Mouse (Mus musculus) left cerebral cortex, postnatal 4 days (tissue): ENCODE results near the gene Cntn4. TPM values are rescaled to one million over a fixed set of nuclear protein-coding genes. Genes with fewer than 3 reads are reported as not detected.

ENCODE experiments used
- DNase-seq: peaks from one replicate; pipeline ENCODE4 v3.0.0-alpha.2; 2022
- intact Hi-C: fragments of 180-260 bp; cut with DNase I; formaldehyde crosslinking; loops from one replicate; pipeline ENCODE4 v1.15.1; 2025
- total RNA-seq, 2 experiments: library from RNA; stranded (reverse); gene quantifications; 2 replicates each; pipeline ENCODE4 v1.2.3; 2021

Cntn4 gene
- total RNA-seq, 2 experiments from 2014 or later = 31.4 to 36.3 TPM

DNA sequence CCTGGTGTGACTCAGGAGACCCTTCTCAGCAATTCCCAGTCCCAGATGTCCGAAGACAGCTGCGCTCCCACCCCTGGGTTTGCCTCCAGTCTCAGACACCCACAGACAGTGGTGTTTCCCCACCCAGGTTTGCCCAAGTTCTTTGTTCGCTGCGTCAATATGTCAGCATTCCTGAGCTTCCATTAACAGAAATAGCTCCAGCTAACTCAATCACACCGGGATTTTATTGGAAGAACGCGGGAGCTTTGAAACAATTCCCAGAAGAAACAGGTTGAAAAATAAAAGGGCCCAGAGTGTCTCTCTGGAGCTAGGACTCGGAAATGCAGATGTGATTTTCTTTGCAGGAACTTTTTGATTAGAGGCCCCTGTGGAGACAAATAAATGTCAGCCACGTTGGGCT, 916.3 kb downstream of the Cntn4 start:
- intact Hi-C loops = no loop called here
- no peak for DNase-seq

DNA sequence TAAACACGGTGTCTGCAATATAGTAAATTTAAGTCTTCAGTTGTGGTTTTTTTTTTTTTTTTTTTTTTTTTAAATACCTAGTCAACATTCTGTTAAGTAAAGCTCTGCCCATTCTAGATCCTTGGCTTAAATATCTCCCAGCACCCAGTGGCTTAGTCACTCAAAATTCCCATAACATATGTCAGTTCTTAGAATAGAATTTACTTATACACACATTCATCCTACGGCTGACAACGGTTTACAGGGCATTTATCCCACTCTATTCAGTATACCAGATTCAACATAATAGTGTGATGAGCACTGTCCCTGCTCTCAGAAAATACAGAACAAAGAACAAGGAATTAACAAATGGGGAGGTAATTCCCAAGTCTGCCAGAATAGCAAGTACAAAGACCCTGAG, 939.6 kb downstream of the Cntn4 start:
- no peak for DNase-seq
- intact Hi-C loops = no loop called here

DNA sequence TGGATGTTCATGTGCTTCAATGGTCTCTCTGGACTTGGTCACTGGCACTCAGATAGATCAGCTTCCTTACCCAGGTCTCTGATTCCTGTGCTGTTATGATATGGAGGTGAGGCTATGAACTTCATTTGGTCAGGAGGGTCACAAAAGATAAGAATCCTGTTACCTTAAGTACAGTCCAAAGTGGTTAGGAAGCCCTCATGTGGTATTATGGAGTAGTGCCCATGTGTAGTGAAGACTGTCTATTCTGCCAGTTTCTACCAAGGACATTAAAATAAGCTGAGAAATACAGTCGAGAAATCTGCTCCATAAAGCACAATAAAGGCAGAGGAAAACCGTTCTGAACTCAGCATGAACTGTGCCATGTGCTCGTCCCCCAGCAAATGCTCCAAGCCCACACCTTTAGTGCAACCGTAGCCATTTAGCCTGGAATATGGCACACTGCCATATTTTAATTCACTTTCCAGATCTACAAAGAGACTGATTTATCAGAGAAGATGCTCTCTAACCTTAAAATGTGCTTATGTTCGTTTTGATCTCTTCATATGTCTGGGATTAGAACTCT, 943.8 kb downstream of the Cntn4 start:
- no peak for DNase-seq
- intact Hi-C loops = no loop called here

DNA sequence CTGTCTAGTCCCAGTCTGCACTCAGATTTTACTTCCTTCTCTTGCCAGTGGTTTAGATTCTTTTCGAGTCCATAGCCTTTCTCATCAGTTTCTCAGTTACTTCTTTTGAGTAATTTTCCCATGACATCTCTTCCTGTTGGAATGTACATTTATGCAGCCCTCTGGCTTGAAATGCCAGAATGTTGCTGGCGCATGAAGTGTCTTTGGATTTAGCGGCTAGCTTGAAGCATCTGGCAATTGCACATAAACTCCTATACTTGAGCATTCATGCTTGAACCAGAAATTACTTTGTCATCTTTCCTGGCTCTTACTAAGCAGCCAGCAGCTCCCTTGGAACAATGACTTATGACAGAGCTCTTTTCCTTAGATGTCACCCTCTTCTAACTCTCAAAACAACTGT, 965.6 kb downstream of the Cntn4 start:
- DNase-seq = no peak
- intact Hi-C loops = no loop called here

DNA sequence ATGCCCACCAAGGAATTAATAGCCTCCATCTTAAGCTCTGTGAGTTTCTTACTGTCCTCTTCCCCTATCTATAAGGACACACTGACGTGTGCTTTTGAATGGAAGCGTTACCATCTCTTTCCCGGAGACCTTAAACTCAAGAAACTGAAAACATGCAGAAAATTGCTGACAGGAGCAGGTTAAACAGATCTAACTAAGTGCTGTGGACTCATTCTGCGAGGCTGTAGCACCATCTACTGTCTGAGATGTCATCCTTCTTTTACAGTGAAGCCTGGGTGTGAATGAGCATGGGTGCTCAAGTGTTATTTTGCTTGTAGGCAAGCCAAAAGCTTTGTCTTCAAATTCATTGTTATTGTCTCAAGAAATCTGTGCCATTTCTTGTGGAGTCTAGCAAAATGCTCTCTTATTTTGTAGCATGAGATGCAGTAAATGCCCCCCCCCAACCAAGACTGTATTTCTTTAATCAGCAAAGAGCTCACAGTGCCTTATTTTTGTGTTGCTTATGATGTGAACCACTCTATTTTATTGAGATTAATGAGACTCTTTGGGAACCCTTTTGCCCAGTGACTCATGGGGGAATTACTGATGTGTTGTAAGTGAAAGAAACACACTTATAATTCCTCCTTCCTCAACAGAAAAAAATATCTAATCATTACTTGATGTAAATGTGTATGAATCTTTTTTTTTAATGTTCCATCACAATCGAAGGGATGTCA, 968.2 kb downstream of the Cntn4 start:
- DNase-seq = peak; percentile 54
- intact Hi-C loops = no loop called here

DNA sequence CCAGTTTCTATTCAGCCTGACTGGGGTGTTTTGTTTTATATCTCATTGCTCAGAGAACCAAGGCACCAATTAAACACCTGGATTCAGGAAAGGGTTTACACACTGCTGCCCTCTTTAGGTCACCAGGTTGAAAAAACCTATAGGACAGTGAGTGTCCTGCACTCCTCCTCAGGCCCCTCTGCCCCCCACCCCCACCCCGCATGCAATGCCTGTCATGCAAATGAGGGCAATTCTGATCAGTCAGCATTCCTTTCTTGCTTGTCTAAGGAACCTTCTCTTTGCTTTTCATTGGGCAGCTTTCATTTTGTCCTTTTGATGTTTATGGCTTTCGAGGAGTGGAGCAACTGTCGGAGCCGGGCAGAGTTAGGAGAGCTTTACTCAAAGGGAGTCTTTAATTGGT, 969.5 kb downstream of the Cntn4 start:
- DNase-seq = no peak
- intact Hi-C loops = no loop called here

DNA sequence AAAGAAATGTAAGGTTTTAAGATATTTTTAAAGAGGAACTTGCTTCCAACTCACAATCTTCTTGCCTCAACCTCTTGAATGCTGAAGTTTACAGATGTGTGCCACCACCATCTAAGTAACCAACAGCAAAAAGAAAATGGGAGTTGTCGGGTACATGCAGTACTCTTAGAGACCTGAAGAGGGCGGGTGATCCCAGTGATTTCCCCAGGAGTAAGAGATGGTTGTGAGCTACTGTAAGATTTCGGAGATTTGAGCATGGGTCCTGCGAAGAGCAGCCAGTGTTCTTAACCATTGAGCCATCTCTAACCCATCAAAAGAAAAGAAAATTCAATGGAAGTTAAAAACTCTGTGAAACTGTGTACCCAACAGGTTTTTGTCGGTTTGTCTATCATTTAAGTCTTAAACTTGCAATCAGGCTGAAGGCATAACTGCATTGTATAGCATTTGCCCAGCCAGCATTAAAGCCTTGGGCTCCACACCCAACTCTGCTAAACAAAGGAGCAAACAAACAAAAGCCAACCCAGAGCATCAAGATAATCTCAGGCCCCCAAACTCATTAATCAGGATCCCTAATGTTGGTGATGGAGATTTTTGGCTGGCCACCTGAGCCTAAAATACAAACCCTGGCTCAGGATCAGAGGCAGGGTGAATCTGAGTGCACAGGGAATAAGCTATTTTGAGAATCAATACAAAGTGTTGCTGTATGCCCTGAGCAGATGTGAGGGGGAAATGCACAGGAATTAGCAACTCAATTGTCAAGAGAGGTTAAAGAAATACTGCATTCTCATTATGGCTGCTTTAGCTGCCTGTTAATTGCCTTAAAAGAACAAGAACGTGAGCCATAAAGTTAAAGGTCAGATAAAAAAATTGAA, 986.6 kb downstream of the Cntn4 start:
- intact Hi-C loops = no loop called here
- peak; percentile 32 for DNase-seq

DNA sequence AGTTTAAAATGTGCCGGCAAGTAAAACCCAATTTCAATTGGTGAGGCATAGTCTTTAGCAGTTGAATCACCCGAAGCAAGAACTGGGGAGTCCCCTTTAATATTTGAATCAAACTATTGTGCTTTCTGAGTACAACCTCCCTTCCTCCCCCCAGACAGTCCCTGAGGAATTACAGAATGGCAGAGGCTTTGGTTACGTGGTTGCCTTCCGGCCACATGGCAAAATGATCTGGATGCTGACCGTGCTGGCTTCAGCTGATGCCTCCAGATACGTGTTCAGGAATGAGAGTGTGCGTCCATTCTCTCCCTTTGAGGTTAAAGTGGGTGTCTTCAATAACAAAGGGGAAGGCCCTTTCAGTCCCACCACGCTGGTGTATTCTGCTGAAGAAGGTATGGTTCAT, 998.1 kb downstream of the Cntn4 start:
- intact Hi-C loops = no loop called here
- no peak for DNase-seq

DNA sequence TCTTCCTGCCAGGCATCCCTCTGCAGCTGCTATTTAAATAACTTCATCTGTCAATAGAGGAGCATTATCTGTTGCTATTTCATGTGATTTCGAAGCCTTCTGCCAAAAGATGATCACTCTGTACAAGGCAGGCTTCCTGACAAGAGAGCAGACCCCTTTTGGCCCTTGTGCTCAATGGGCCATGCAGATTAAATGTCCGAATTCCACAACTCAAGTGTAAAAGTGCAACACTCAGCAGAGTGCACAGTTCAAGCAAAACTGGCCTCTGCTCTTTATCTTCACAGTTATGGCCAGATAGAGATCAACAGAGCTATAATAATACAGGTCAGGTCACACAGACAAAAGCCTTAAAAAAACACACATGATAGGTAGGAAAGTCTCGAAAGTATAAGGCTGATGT, 1024.5 kb downstream of the Cntn4 start:
- no peak for DNase-seq
- intact Hi-C loops = no loop called here

DNA sequence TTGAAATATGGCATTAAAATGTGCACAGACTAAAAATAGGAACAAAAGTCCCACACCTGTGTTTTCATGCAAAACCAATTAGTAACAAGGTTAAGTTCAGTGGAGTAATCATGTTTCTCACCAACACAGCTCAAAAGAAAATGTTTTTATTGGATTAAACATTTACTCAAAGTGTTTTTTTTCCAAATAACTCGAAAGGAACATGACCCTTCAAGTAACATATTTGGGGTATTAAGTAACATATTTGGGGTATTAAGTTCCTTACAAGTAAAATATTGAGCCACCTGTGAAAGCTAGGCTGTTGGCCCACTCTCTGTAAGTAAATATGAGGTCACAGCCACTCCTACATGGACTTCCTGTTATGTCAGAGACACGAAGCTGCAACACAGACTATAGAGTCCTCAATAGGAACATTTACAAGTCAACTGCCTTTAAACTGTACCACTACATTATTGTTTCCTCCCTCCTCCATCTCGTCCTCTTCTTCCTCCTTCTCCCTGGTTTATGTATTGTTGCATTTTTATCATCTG, 1028.1 kb downstream of the Cntn4 start:
- DNase-seq = no peak
- intact Hi-C loops = no loop called here

DNA sequence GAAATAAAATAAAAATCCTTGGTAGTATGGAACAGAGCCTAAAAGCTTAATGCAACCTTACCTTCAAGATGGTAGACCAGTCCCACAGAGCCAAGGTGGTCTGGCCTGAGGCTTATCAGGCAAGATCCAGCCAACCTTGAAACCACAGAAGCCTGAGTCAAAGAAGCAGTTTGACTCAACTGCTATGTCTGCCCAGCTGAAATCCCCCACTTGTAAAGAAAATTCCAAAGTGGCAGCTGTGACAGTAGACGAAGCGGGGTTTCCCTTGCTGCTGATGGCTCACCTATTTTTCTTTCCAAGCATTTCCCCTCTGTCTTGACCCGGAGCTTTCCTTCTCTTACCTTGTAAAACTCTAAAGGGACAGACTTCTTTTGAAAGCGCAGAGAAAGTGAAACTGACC, 1048.2 kb downstream of the Cntn4 start:
- intact Hi-C loops = no loop called here
- no peak for DNase-seq

DNA sequence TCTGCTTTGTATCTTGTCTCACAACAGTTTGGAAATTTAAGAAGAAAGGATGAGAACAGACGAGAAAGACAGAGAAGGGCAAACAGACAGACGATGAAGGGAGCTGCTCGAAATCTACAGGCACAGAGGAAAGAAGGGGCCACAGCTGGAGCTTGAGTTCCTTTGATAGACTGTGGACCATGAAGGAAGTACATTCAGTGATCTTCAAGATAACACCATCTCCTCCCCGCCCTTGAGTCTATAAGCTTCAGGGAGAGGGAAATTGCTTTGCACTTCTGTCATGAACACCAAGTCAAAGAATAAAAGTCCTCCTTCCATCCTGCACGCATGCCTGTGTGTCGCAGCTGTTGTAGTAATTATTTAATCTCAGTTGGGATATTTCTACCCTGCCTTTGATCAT, 1048.6 kb downstream of the Cntn4 start:
- DNase-seq = no peak
- intact Hi-C loops = no loop called here

DNA sequence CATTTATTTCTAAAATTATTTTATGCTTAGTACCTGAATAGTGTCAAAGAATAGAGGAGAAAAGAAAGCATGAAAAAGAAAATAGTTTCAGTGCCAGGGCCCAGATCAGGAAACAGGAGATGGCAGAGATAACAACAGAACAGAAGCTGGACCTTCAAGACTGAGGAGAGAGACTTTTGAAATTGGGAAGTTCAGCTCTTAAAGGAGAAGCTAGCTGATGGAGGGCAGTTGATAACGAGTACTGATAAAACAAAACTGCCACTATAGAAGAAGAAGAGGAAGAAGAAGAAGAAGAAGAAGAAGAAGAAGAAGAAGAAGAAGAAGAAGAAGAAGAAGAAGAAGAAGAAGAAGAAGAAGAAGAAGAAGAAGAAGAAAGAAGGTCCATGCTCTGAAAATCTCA, 1050.2 kb downstream of the Cntn4 start:
- no peak for DNase-seq
- intact Hi-C loops = no loop called here

DNA sequence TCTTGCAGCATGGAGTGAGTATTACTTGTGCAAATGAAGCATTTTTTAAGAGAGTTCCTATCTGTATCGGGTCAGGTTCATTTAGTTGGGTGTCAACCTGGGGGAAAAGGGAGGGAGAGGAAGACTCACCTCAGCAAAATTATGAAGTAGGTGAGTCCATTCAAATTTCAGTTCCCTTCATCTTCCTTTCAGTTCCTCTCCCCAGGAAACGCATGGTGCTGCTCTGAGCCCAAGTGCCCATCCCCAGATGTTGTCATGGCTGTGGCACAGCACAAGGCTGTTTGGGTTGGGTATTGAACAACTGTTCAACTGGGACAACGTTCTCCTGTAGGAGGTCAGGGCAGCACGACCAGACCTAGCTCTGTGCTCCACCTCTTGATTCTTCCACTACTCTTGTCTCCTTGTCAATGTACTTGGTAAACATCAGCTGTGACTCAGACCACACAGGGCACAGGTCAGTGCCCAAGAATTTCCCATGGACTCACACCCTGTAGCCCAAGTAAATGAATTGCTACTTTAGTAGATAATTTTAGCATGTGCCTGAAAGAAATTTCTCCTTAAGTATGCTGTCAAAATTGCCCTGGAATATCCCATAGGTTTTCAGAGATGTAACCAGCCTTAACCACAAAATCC, 1052.3 kb downstream of the Cntn4 start:
- DNase-seq = no peak
- intact Hi-C loops = no loop called here

DNA sequence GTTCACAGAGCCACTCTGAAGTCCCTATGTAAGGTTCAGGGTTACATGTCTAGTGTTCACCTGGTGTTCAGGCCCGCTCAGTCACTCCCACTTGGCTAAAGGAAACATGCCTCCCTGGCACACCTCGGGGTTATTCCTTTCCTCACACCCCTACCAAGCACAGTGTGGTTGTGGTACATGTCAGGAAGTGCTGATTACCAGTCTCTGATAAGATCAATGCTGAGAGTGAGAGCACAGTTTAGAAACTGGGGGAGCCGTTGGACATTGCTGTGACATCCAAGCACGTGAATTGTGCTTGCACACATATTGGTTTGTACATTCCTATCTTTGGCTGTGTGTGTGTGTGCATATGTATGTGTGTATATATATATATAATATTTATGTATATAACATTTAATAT, 1055.1 kb downstream of the Cntn4 start:
- DNase-seq = no peak
- intact Hi-C loops = no loop called here

DNA sequence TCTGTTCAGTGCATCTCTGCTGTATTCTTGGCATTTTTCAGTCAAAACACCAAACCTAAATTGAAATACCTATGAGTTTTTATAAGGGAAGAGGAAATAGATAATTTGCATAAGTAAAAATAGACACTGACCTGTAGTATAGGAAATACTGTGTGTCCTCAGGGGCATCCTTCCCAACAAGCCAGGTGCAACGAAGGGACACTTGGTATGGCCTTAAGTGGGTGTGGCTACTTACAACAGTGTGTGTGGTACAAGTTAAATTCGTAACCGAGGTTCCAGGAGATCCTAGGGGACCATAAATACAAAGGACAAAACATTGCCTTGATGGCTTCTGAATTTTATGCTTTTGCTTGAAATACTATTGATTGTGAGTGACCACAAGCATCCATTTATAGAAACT, 1060.8 kb downstream of the Cntn4 start:
- intact Hi-C loops = no loop called here
- DNase-seq = no peak

DNA sequence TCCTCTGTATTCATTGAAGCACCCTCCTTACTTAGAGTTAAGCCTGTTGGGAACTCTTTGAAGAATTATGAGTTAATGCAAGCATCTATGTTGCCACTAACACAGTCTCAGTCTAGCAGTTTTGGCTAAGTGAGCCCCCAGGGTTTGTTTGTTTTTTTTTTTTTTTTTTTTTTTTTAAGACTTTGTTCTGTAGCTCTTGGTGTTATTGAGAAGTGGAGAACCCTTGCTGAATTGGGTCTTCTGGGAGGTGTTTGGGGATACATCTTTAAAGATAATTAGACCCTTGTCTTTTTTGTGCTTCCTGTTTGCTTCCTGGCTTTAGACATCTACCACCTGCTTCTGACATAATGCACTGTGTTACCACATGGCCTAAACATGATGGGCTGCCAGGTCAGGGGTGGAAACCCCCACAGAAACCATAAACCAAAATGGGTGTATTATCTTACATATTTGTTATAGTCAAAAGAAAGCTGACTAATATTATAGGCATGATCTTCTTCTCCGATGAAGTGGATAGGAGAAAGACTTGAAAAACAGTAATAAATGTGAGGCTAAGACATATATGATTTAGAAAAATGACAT, 1062.9 kb downstream of the Cntn4 start:
- DNase-seq = no peak
- intact Hi-C loops = no loop called here

DNA sequence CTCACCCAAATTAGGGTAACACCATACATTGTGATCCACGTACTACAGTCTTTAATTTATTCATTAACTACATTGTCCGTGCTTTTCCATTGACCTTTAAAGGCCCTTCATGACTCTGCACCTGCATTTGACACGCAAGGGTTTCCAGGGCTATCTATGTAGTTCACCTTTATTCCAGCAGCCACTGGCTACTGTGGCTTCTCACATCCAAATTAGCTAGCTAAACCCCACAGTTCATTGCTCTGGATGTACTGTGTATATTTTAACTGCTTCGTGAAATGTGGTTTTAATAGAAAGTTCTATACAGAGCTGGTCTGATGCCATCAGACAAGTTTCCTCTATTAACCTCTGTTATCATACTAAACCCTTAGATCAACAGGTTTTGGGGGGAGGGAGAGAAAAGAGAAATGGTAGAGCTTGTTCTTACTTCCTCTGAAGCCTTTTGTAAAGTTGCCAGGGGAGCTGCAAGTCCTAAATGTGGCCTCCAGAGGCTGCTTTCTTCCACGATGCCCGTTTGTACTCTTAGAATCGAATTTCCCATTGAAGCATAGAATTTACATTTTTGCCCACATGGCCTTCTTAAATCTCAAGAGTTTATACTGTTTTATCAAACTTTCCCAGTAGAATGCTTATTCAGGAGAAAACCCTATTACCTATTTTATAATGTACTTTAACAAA, 1066.2 kb downstream of the Cntn4 start:
- intact Hi-C loops = no loop called here
- DNase-seq = no peak

DNA sequence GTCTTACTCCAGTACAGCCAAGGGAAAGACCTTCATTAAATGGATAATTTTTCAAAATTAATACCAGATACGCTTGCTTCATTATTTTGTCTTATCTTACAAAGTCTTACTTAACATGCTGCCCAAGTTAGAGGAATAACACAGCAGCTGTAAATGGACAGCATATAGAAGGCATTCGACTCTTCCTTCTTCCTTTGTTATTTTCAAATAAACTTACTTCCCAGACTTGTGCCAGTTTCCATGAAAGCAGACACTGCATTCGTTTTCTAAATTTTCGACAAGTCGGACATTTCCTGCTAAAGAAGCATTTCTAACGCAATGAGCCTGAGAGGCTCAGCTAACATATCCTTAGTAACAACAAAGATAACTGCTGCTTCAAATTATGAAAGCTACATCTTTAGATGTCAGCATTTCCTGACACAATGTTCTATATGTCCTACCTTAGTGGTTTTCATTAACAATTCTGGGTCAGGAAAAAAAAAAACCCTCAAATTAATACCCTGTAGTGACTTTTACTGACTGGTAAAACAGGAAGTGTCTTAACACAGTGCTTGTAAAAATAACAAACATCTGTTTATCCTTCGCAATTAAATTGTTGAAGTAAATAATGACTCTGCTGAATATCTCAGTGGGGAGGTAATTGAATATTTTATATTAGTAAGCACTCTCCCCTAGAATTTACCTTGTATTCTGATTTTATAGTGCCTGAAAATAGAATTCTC, 1068.4 kb downstream of the Cntn4 start:
- DNase-seq = no peak
- intact Hi-C loops = no loop called here

DNA sequence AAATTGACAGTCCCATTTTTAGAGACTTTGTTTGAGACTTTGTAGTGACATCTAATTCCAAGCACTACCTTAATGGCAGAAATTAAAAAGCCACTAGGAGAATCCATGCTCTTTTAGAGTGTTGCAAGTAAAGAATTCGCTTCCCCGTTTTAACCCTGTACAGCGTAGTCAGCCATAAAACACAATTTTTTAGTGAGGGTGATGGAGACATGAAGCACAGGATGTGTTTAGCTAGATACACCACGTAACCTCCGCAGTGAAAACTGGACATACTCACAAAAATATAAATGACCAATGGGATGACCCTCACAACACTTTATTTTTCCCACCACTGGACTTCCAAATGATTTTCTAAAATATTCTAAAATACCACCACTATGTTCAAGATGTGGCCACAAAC, 1069.8 kb downstream of the Cntn4 start:
- intact Hi-C loops = no loop called here

More for the DNA sequence above, 1069.8 kb downstream of the Cntn4 start:
- DNase-seq = no peak
